Mouse (Mus musculus): ENCODE results near the gene Sumf1.

Gene Sumf1

GRCm38 (mm10) chr6:108146637-108147036, 38.7 kb downstream of the Sumf1 start:
- DNase-seq (ENCODE audit: low spot score): no peak

- peak; percentile 82 for DNase-seq (ENCODE audit: low spot score)
These were observed 39.3 kb downstream of the Sumf1 start for GRCm38 (mm10) chr6:108145941-108146588.

- peak; percentile 10 for DNase-seq (ENCODE audit: low spot score)
These were observed 40.1 kb downstream of the Sumf1 start for GRCm38 (mm10) chr6:108145241-108145640.

- no peak for DNase-seq (ENCODE audit: low spot score)
These were observed 42.6 kb downstream of the Sumf1 start for GRCm38 (mm10) chr6:108142796-108143195.

- DNase-seq (ENCODE audit: low spot score): no peak
These were observed 44.5 kb downstream of the Sumf1 start for GRCm38 (mm10) chr6:108140722-108141490.

- DNase-seq (ENCODE audit: low spot score): no peak
These were observed 48.4 kb downstream of the Sumf1 start for GRCm38 (mm10) chr6:108137031-108137430.

GRCm38 (mm10) chr6:108136286-108136685, 49.1 kb downstream of the Sumf1 start:
- no peak for DNase-seq (ENCODE audit: low spot score)

- DNase-seq (ENCODE audit: low spot score): no peak
These were observed 53.0 kb downstream of the Sumf1 start for GRCm38 (mm10) chr6:108132268-108132935.

GRCm38 (mm10) chr6:108130718-108131117, 54.7 kb downstream of the Sumf1 start:
- no peak for DNase-seq (ENCODE audit: low spot score)

GRCm38 (mm10) chr6:108126631-108127030, 58.8 kb downstream of the Sumf1 start:
- DNase-seq (ENCODE audit: low spot score): no peak

GRCm38 (mm10) chr6:108125474-108125873, 59.9 kb downstream of the Sumf1 start:
- DNase-seq (ENCODE audit: low spot score): no peak

- no peak for DNase-seq (ENCODE audit: low spot score)
These were observed 67.5 kb downstream of the Sumf1 start for GRCm38 (mm10) chr6:108117881-108118280.

- DNase-seq (ENCODE audit: low spot score): no peak
These were observed 70.4 kb downstream of the Sumf1 start for GRCm38 (mm10) chr6:108114971-108115370.

- no peak for DNase-seq (ENCODE audit: low spot score)
These were observed 73.7 kb downstream of the Sumf1 start for GRCm38 (mm10) chr6:108111693-108112092.

- DNase-seq (ENCODE audit: low spot score): no peak
These were observed 75.0 kb downstream of the Sumf1 start for GRCm38 (mm10) chr6:108110336-108110735.

- DNase-seq (ENCODE audit: low spot score): no peak
These were observed 78.0 kb downstream of the Sumf1 start for GRCm38 (mm10) chr6:108107376-108107775.

- DNase-seq (ENCODE audit: low spot score): no peak
These were observed 83.2 kb downstream of the Sumf1 start for GRCm38 (mm10) chr6:108101936-108102830.

GRCm38 (mm10) chr6:108098846-108099217, 86.5 kb downstream of the Sumf1 start:
- DNase-seq (ENCODE audit: low spot score): no peak

- DNase-seq (ENCODE audit: low spot score): peak; percentile 88
These were observed 87.1 kb downstream of the Sumf1 start for GRCm38 (mm10) chr6:108098171-108098845.

- DNase-seq (ENCODE audit: low spot score): no peak
These were observed 89.9 kb downstream of the Sumf1 start for GRCm38 (mm10) chr6:108095445-108095844.

- DNase-seq (ENCODE audit: low spot score): no peak
These were observed 91.9 kb downstream of the Sumf1 start for GRCm38 (mm10) chr6:108093449-108093848.

All from embryo, embryonic 10.5 days (tissue).